Mouse (Mus musculus) 3T3-L1 (cell line): ENCODE data around the gene Zbtb22.
A peak's percentile ranks its signal among the peaks of the same experiment; 100 is the strongest.
"Not testable (repeated sequence)": the region's sequence is repeated elsewhere in the genome, so short reads cannot be mapped to it uniquely, and the experiment has no call there.

Source experiments
- DNase-seq: peaks from one replicate; pipeline ENCODE4 v3.0.0-alpha.2; 2015; ENCODE audit warnings: low read depth, low spot score

Gene Zbtb22

DNA sequence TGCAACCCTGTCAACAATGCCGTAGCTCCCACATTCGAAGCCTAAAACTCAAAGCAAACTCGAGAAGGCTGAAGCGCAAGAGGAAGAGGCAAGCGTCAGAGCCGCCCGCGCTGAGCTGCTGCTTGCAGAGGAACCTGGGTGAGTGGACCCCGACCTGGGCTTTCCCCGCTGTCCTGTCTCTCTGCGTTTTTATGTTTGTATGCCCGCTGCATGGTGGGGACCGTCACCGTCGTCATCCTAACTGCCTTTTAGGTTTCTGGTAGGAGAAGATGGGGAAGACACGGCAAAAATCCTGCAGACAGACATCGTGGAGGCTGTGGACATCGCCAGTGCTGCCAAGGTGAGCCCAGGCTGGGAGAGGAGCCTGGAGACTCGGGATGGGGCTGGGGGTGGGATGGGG is 25.7 kb downstream of the Zbtb22 start:
- no peak for DNase-seq

DNA sequence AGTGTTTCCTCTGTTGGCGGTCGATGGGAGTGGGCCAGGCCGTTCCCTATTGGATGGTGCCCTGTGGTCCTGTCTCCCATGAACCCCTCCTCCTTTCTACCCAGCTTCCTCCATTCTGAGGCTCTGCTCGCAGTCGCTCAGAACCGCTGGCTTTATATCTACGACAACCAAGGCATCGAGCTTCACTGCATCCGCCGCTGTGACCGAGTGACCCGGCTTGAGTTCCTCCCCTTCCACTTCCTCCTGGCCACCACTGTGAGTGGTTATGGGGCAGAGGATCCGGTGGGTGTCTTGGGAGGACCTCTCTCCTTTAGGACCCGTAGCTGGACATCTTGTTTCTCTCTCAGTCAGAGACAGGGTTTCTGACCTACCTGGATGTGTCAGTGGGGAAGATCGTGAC is 27.8 kb downstream of the Zbtb22 start:
- no peak for DNase-seq

DNA sequence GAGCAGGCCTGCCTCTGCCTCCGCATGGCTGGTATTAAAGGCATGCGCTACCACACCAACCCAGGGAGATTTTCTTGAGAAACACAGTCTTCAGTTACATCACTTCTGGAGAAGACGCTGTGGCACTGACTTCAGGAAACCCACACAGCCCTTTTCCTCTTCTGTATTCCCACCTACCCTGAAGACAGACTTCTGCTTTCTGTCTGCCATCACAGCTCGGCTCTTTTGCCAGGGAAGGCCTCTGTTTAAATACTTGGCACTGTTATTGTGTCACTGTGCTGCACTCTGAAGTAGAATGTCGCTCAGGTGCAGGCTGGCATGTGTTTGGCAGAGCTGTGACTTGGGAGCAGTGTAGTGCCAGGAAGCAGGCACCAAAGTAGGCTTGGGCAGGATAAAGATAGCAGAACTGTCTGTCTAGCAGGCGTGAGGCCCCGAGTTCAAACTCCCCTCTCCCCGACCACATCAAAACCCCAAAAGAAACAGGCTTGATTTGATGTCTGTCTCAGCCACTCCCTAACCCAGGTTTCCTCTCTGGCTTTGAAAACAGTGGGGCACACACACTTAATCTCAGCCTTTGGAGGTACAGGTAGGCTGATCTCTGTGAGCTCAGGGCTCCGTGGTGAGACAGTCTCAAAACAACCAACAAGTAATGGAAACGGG is 31.9 kb downstream of the Zbtb22 start:
- no peak for DNase-seq

DNA sequence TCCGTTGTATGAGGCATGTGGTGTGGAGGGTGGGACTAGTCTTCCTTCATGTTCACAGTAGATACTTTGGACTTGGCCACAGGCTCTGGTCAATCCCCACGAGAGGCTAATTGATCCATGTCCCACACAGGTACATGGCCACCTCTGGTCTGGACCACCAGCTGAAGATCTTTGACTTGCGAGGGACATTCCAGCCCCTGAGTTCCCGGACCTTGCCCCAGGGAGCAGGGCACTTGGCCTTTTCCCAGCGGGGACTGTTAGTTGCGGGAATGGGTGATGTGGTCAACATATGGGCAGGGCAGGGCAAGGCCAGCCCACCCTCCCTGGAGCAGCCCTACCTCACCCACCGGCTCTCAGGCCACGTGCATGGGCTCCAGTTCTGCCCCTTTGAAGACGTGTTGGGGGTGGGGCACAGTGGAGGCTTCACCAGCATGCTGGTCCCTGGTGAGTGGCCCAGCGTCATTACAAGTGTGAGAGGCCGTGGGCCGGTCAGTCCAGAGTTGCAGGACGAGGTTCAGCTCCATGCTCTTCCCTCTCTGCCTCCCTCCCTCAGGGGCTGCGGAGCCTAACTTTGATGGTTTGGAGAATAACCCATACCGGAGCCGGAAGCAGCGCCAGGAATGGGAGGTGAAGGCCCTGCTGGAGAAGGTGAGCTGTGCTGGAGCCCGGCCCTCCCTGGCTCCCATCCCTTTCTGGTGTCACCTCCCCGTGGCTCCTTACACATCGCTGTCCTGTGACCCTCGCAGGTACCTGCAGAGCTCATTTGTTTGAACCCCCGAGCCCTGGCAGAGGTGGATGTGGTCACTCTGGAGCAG is 32.6 kb downstream of the Zbtb22 start:
- no peak for DNase-seq

DNA sequence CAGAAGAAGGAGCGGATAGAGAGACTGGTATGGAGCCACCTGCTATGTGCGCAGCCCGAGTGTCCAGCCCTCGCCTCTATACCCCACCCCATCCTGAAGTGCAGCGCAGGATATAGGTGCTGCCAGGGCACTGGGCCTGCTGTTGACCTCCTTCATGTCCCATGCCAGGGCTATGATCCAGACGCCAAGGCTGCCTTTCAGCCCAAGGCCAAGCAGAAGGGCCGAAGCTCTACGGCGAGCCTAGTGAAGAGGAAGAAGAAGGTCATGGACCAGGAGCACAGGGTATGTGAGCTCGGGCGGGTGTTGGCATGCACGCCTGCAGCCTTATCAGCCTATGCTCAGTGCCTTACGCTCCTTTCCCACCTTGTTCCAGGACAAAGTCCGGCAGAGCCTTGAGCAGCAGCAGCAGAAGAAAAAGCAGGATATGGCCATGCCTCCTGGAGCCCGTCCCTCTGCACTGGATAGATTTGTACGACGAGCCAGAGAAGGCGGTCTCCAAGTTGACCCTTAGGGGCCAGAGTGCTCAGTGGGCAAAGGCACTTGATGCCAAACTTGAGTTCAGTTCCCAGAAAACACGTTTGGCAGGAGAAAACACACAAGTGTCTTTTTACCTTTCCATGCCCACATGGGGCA is 33.3 kb downstream of the Zbtb22 start:
- DNase-seq: no peak

DNA sequence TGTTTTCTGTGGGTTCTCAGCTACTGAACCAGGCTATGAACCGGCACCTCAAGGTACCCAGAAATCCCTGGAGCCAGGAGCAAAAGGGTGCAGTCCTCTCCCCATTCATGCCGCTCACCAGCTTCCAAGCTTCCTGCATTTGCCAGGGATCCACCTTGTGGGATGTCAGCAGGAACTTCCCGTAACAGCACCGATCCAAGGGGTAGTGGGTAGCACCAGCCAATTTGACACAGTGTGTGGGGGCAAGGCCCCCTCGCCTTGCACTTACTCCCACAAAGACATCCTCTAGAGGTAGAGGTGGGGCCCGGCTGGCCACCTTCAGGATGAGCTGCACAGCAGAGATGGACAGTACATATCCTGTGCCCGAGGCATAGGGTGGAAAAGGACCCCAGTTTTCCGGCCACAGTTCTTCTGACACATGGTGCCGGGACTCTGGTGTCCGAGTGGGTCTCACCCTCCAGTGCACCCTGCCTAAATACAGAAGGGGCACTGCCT is 34.5 kb downstream of the Zbtb22 start:
- no peak for DNase-seq

DNA sequence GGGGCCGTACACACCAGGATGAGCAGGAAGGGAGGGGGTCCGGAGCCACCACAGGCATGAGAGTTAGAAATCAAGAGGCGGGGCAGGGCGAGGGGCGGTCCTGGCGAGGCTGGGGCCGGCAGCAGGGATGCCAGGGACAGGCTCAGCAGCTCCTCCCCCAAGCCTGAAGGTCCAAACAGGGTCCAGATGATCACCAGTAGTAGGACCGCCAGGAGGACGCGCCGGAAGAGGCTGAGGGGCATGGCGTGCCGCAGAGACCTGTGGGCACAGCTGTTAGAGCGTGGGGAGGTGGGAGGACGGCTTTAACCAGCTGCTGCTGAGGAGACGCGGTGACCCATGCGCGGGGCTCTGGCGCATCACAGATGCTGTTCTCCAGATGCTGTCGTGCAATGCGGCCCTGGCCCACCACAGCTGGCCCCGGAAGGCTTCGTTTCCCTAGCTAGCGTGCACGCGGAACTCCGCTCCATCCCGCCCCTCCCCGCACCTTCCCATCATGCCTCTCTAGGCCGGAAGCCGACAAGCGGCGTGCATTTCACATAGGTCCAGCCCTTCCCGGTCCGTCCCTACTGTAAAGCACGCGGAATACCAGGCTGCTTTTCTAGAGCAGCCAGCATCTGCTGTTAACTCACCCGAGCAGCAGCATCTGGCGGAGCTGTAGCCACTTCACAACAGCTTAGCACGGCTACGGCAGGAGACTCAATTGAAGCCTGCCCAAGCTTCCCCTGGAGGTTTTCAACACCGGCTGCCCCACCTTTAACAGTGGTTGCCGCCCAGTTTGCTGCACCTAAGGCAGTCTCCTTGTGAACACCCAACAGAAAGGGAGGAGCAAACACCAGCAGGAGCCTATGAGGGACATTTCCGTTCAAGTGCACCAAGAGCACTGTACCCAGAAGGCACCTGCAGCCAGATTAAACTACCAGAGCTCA is 35.6 kb downstream of the Zbtb22 start, which contains the start of gene B3galt4:
Gene B3galt4 (minus strand): TSS at position 468 of the 926 bp plus-strand sequence.
- peak; percentile 95 for DNase-seq

DNA sequence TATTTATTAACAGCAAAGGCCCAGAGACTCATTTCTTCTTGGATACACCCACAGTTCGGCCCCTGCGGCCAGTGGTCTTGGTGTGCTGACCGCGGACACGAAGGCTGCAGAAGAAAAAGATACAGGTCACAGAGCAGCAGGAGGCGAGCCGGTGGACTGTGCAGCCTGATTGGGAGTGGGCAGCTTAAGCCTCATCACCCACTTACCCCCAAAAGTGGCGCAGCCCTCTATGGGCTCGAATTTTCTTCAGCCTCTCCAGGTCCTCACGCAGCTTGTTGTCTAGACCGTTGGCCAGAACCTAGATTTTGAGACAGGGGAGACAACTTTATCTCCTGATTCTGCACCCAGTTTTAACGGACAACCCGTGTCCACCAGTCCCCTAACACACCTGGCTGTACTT is 36.3 kb downstream of the Zbtb22 start:
- DNase-seq: not testable (repeated sequence)

DNA sequence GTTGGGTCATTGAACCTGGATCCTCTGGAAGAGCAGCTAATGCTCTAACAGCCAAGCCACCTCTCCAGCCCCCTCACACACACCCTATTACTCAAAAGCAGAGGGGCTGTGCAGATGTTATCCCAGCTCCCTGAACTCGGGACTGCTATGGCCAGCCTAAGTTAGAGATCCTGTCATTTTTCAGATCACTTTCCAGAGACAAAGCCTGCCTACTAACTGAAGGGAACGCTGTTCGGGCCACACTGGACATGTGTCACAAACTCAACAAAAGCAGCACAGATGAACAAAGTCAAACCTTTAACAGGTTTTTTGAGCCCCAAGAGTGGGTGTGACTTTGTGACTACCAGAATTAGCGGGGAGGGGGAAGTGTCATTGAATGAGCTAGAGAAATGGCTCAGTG is 37.2 kb downstream of the Zbtb22 start:
- DNase-seq: no peak

DNA sequence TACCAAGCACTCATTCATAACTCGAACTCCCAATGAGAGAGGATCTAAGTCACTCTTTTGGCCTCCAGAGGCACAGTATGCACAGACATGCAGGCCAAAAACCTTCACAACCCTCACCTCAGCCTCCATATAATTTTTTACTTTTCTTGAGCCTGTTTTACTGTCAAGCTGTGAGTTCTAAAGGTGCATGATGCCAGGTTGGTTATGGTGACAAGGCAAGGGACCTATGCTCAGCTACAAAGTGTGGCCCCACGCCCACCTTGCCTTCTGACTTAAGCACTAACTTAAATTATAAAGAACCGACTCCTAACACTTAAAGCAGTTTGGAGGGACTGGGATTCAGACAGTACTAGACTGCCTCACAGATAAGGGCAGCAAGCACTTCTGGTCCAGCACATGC is 37.6 kb downstream of the Zbtb22 start:
- DNase-seq: no peak

DNA sequence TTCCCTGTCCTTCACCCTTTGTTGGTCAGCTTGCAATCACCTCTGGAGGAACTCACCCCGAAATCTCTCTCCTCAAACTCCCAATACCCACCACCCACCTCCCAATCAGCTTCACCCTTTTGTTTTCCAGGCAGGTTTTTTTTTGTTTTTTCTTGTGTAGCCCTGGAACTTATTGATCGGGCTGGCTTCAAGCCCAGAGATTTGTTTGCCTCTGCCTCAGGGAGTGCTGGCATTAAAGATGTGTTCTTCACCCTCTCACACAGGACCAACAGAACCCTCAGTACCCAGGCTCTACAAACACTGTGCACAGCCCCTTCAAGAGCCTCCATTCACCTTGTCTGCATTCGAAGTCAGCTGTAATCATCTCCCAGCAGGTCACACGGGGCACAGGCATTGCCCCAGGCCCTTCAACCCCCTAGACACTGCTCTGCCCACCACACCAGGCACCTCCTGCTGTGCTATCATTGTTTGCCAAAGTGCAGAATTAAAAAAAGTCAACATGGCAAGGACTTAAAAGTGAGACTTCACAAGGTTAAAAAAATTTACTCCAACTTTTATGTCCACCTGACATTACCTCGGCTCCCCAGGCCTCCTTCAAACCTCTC is 38.4 kb downstream of the Zbtb22 start:
- peak; percentile 48 for DNase-seq

DNA sequence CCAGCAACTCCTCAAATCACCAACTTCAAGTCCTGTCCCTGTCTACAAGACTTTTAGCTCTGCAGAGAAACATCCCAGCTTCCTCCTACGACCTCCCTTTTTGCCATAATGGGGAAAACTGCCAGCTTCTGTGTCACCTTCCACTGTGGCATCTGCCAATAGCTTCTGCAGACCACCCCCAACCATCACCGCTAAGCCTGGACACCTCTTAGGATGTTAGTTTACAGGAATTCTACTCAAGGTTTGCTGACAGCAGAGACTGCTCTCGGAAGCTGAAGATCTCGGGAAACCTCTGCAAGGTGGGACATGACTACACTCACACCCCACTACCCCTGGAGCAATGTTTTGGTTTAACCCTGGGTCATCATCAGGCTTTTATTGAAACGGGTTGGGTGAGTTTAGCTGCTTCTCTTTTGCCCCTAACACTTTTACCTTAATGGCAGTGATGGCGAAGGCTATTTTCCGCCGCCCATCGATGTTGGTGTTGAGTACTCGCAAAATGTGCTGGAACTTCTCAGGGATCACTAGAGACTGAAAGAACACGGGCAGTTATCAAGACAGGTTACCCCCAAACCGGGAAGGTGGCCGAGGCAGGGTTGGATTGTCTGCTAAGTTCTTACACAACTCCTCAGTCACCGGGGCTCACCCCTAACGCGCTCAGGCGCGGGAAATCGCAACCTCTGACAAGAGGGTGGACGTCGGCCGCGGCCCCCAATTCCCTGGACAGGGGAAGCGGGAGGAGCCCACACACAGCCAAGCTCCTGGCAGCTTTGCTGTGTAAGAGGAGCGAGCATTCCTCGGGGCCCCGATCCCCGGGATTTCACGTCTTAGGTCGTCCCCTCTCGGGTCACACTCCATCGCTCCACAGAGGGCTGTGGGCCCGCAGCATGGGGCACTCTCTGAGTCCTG is 39.2 kb downstream of the Zbtb22 start:
- DNase-seq: peak; percentile 50

DNA sequence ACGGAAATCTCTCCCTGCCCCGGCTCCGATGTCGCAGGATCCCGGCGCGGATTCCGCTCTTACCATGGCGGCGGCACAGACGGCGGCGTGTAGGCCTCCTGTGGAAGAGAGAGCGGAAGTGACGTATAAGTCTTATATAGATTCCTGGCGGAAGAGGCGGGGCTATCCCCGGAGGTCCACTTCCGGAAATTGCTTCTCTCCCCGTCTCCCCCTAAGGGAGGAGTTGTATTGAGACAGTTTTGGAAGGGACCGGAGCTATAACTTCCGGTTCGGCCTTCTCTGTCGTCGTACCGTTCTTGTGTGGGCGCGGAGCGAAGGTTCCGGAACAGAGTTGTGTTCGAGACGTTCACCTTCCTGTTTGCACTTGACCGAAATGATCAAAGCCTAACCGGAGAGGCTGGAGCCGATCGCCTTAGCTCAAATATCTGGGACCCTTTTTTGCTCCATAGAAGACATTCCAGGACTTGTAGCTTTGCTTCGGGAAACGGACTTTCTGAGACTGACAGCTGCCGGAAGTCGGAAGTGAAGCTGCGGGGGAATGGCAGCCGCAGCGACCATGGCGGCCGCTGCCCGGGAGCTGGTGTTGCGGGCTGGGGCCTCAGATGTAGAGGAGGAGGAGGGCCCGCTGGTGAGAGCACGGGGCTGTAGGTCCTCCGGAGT is 40.0 kb downstream of the Zbtb22 start, which contains the start of the genes Vps52 and Rps18:
Gene Vps52 (plus strand): TSS at position 258 of the 660 bp plus-strand sequence.
Gene Rps18 (minus strand): TSS at position 447 of the 660 bp plus-strand sequence.
- peak; percentile 98 for DNase-seq

DNA sequence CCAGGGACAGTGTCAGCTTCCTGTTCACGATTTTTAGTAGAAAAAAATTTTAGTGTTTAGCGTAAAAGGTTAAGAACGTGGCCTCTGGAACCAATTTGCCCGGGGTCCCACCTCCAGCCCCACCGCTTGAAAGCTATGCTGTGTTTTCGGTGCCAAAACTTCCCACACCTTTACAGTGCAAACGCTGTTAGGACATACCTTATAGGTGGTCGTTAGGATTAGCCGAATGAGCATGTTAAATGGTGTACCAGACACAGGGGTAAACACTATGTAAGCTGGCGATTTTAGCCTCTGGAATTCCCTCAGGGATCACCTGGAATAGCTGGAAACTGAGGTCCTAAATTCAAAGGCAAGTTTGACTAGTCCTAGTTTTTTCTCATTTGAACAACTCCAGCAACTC is 40.6 kb downstream of the Zbtb22 start:
- no peak for DNase-seq

DNA sequence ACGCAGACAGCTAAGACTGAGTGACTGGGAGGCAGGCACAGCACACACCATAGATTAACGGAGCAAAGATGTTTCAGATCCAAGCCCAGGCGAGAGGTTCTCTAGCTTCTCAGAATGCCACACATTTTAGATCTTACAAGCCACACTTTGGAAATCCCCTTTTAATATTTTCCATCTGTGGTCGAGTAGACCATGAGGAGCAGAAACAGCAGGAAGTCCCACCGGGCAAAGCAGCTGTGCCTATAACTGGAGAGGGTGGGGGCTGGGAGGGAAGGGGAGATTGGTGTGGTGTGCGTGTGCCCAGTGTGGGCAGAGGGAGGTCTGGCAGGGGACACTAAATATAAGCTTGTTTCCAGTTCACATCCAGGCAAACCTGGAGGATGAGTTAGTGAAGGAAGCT is 41.8 kb downstream of the Zbtb22 start:
- no peak for DNase-seq

DNA sequence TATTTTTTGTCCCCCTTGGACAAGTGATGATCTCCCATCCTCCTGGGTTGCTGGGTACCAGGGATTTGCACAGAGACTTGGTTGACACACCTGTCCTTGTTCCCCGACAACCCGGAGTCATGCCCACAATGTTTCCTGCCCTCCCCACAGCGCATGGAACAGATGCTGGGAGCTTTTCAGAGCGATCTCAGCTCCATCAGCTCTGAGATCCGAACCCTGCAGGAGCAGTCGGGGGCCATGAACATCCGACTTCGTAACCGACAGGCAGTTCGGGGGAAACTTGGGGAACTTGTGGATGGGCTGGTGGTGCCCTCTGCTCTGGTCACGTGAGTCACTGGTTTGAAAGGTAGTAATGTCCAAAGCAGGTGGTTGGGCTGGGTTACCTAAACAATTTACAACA is 42.7 kb downstream of the Zbtb22 start:
- DNase-seq: no peak

DNA sequence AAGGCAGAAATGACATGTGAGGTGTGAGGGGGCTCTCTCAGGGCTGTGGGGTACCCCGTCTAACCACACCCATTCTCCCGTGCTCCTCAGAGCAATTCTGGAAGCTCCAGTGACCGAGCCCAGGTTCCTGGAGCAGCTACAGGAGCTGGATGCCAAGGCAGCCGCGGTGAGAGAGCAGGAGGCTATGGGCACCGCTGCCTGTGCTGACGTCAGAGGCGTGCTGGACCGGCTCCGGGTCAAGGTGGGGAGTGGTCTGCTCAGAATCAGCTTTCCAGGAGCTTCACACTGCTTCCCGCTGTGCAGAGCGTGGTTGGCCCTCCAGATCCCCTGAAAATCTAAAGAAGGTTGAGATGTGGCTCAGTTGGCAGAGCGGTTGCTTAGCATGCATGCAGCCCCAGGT is 43.4 kb downstream of the Zbtb22 start:
- no peak for DNase-seq

DNA sequence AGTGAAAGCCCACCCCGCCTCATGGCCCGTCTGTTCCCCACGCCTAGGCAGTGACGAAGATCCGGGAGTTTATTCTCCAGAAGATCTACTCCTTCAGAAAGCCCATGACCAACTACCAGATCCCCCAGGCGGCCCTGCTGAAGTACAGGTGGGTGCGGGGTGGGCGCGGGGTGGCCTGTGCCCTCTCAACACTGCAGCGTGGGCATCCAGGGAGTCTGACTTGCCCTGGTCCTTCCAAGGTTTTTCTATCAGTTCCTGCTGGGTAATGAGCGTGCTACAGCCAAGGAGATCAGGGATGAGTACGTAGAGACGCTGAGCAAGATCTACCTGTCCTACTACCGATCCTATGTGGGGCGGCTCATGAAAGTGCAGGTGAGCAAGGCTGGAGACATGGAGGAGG is 44.2 kb downstream of the Zbtb22 start:
- DNase-seq: no peak

DNA sequence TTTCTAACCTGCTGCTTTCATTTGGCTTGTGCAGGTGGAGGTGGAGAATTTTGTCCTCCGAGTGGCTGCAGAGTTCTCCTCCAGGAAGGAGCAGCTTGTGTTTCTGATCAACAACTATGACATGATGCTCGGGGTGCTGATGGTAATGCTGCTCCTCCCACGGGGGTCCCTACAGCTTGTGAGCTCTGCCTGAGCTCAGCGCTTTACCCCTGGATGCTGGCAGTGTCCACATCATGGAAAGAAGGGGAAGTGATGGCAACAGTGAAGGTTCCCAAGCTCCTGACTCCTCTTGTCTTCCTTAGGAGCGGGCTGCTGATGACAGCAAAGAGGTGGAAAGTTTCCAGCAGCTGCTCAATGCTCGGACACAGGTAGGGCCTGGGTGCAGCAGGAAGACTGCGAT is 47.2 kb downstream of the Zbtb22 start:
- DNase-seq: no peak
